Mouse (Mus musculus) MEL-GATA-1-ER (cell line): ENCODE data around the gene Capn8.

ENCODE experiments used
- DNase-seq: peaks from one replicate; pipeline ENCODE4 v3.0.0-alpha.2; 2012; ENCODE audit warnings: low read depth; ENCODE audit errors: extremely low read depth

Gene Capn8

GRCm38 (mm10) chr1:182550761-182551160, 14.0 kb upstream of the Capn8 start:
- no peak for DNase-seq

DNA sequence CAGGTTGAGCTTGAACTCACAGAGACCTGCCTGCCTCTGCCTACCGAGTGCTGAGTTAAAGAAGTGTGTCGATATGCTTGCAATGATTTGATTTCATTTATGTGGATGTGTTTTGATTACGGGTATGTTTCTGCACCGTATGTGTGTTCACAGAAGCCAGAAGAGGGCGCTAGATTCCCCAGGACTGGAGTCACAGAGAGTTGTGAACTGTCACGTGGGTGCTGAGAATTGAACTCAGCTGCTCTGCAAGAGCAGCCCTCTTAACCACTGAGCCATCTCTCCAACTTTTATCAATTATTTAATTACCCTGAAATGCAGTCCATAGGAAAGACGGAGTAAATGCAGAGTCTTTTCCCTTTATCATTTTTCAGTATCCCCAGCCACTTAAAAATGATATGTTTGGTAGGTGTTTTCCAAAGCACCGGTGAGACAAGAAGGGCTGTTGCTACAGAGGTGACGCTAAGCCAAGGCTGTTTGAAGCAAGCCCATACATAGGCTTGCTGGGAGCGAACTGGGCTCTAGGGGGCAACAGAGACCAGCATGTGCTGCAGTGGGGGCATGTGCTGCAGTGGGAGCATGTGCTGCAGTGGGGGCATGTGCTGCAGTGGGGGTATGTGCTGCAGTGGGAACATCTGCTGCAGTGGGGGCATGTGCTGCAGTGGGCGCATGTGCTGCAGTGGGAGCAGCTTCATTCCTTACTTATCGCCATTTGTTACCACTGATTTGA, 11.0 kb upstream of the Capn8 start:
- DNase-seq, result no peak

- no peak for DNase-seq
These were observed 6.5 kb upstream of the Capn8 start for GRCm38 (mm10) chr1:182558271-182558670.

- DNase-seq, result no peak
These were observed 5.3 kb upstream of the Capn8 start for GRCm38 (mm10) chr1:182559530-182559929.

DNA sequence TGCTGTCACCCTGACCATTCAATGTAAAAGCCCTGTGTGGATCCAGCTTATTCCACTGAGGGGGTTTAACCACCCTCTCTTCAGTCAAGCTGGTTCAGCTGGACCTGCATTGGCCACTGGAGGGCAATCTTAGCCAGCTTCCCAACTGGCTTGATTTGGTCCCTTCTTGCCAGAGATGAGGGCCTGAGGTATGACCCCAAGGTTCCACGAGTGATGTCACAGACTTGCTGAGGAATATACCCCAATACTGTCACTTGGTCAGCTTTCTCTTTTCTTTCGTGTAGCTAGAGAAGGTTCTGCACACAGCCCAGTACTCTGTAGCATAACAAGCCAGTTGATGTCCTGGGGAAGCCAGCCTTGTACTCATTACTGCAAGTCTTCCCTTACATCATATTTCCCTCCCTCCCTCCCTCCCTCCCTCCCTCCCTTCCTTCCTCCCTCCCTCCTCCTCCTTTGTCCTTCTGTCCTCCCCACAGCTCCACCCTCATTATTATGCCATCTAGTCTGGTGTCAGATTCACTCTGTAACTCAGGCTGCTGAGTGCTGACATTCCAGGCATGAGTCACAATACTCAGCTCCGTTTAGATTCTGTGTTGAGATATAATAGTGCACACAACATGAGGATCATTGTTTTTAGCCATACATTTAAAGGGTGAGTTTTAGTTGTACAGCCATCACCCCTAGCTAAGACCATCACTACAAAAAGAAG, 4.3 kb upstream of the Capn8 start:
- peak; percentile 56 for DNase-seq

DNA sequence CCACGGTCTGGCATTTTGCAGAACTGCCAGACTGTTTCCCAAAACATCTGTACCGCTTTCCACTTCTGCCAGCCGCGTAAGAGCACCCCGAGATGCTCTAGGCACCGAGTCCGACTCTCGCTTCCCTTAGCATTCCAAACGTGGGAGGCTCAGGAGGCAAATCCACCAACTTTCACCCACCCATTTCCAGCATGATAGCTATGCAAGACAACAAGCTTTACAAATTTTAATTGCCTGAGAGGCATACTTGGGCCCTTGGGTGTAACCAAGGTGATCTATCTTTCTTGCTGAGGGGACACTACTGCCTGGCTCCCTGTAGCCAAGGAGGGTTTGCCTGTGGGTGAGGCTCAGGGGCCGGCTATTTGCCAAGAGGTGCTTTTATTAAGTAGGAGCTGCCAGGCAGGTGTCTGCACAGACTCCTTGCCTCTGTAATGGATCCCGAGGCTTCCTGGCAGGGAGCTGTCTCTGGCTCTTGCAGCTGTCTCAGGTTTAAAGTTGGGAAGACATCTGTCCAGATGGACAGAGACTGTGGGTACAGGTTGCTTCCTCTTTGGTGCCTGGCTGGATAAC, 2.8 kb upstream of the Capn8 start:
- DNase-seq, result no peak

- DNase-seq, result peak; percentile 47
These were observed 2.0 kb upstream of the Capn8 start for GRCm38 (mm10) chr1:182562576-182563370.

DNA sequence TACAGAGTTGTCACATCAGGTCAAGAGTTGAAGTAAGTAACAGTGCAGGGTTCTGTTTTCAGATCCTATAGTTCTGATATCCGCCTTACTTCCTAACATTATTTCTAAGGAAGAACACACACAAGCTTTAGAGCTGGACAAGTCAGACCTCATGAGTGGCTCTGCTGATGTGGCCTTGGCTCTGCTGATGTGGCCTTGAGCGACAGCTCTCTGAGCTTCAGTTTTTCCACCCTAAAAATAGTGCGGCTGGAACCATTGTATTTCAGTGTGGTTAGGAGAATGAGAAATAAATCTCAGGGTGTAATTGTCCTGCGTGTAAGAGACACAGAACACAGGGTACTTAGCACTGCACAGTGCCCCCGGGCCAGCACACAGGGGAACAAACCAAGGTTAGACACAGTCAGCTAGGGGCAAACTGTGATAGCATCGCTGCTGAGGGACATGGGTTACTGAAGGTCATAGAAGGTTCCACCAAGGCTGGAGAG, 586 bp downstream of the Capn8 start:
- no peak for DNase-seq

- no peak for DNase-seq
These were observed 6.3 kb downstream of the Capn8 start for GRCm38 (mm10) chr1:182571148-182571547.

DNA sequence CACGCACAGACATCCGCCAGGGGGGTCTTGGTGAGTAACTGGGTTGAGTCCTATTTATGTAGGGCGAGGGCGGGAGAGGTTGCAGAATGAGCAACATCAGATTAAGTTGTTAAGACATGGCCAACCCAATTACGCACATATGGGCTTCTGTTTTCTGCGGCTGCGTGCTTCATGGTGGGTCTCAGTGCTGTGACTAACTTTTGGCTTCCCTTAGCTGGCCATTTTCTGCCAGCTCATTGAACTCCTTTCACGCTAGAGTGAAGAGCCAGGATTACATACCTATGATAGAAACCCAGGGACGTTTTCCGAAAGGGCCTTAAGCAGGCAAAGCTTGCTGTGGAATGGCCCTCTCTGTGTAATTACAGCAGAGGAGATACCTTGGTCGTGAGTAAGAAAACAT, 7.2 kb downstream of the Capn8 start:
- no peak for DNase-seq

DNA sequence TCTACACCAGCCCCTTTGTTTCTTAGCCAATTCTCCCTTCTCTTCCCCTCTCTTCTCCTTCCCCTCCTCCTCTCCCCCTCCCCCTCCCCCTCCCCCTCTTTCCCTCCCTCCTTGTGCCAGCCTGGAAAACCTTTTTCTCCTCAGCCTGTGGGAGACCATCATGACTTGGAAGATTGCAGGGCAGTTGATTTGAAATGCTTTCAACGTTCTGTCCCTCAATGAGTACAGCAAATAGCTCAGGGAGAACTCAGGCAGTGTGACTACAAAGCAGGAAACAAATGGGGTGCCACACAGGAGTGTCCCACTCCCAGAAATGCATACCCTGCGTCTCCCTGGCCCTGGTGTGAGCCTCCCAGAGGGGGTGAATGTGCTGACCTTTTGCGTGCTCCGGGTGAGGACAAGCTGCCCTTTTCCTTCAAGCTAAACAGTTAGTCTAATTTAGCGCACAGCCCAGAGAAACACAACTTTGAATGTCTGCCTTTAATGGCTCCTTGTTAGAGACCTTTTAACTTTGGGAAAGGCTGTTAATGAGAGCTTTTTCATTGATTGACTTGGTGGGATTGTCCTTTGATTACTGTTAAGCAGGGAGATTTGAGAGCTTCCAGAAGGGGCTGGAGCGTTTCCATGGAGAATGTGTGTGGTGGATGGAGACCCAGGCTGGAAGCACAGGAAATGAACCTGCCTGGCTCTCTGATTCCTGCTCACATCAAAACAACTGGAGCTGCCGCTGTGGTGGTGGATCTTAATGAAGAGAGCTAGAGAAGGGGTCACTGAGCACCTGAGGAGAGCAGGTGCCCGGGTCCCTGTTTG, 9.3 kb downstream of the Capn8 start:
- no peak for DNase-seq

- no peak for DNase-seq
These were observed 9.9 kb downstream of the Capn8 start for GRCm38 (mm10) chr1:182574666-182575049.

- no peak for DNase-seq
These were observed 19.4 kb downstream of the Capn8 start for GRCm38 (mm10) chr1:182584169-182584568.

GRCm38 (mm10) chr1:182585162-182585840, 20.5 kb downstream of the Capn8 start:
- DNase-seq, result no peak

DNA sequence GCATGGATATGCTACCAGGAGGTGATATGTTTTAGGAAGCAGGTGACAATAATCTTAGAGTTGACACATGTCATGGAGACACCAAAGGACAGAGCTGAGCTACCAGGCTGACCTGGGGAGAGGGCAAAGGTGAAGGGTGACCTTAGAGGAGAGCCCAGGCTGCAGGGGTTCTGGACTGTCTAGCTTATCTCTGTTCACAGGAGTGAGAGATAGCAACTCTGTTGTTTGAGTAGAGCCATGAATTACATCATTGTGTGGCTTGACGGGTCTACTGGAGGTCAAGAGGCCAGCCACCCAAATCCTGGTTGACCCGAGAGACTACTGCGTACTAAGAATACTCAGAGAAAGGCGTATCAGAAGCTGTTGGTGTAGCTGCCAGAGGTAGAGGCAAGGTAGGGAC, 22.9 kb downstream of the Capn8 start:
- no peak for DNase-seq

DNA sequence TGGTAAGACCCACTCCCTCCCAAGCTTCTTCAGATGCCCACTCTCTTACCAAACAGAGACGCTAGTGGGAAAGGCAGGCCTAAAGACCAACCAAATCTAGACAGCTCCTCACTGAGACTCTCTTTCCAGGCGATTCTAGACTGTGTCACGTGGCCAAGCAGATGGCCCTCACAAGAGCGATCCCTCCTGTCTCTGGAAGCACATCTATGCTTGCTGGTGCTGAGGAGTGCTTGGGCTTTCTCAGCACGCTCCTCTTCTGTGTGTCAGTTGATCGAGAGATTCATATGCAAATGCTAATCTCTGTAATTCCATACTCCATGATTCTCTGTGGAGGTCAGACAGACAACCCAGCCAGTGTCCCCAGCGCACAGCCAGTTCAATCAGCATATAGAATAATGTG, 26.7 kb downstream of the Capn8 start:
- DNase-seq, result no peak

- no peak for DNase-seq
These were observed 27.6 kb downstream of the Capn8 start for GRCm38 (mm10) chr1:182592436-182592835.

DNA sequence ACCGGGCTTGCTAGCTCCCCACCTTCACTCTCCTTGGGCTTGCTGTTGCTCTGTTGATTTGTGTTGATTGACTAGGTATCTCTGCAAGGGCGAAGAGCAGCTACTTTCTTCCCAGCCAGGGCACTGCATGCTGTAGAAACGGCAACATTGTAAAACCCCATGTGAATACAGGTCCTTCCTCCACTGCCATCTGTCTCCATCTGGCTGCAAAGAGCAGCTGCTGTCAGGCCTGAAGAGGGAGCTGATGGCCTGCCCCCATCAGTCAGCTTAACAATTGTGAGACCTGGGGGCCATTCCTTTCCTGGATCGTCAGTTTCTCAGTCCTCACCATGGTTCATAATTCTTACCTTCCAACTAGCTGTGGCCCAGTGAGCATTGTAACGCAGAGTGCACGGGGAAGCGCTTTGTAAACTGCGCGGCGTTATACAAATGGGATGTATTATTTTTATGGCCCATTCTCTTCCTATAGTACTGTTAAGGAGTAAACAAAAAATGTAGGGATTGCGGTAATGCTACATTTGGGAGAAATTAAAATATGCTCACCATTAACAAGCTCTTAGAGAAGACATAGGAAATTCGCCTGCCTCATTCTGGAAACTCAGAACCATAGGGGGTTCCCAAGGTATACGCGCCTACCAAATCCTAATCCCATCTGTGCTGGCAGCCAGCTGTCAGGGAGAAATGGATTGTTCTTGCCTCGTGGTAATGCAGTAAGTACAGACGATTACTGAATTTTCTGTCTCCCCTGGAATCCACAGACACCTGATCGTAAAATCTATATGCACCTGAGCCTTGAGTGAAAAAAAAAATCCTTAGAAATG, 40.7 kb downstream of the Capn8 start:
- DNase-seq, result no peak

- DNase-seq, result no peak
These were observed 45.0 kb downstream of the Capn8 start for GRCm38 (mm10) chr1:182609701-182610335.
